Mouse (Mus musculus) ovary, postnatal 14 days (tissue): Measurements from ENCODE around the gene Zfp54.
"Not testable (repeated sequence)": the region's sequence is repeated elsewhere in the genome, so short reads cannot be mapped to it uniquely, and the experiment has no call there.

ENCODE experiments used
- DNase-seq: peaks from one replicate; pipeline ENCODE4 v3.0.0; 2022; ENCODE audit warnings: low spot score

The Zfp54 gene

DNA sequence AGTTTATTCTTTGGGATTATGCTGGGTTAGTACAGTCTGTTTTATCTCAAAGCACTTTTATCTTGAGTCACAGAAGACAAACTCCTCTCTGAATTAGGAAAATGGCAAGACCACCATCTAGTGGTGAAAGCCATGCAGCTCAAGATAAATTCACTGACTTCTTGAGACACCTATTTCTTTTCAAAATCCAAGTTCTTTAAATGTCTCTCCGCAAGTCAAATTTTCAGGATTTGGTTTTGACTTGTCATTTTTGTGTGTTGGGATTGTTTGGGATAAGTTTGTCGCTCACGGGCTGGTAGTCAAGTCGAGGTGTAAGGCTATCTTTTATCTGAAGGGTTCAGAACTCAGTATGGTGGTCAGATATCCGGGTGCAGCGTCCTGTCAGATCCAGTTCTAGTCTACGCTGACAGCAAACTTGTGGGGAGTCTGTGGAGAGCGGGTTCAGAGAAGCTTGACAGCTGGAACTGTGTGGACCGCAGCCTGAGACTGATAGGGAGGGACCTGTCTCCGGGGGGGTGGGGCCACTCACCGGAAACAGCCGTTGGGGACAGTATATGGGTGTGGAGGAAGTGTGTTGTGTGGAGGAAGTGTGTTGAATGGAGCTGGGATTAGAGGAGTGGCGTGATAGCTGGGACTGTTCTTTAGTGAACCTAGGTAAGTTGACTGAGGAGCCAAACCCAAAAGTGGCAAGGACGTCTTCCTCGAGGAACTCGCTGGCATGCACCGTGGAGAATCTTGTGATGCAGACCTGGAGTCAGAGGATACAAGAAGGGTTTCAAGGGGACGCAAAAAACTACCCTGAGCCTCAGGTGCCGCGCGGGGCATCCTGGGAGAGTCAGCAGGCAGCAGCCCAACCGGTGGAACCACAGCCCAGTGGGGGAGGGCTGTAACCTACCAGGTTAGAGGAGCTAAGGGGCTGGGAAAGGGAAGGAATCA lies at the start of gene Zfp54:
Zfp54 (plus strand) TSS at position 564 of the 936 bp plus-strand sequence.
- DNase-seq = peak; percentile 33

DNA sequence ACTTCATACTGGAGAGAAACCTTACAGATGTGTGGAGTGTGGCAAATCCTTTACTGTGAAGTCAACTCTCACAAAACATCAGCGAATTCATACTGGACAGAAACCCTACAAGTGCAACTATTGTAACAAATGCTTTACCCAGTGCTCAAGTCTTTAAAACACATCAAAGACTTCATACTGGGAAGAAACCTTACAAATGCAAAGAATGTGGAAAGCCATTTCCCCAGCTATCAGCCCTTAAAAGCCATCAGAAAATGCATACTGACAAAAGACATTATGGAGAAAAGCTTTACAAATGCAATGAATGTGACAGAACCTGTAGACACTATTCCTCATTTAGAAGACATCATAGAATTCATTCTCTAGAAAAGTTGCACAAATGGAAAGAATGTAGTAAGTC lies 47.7 kb upstream of the Zfp54 start:
- no peak for DNase-seq

DNA sequence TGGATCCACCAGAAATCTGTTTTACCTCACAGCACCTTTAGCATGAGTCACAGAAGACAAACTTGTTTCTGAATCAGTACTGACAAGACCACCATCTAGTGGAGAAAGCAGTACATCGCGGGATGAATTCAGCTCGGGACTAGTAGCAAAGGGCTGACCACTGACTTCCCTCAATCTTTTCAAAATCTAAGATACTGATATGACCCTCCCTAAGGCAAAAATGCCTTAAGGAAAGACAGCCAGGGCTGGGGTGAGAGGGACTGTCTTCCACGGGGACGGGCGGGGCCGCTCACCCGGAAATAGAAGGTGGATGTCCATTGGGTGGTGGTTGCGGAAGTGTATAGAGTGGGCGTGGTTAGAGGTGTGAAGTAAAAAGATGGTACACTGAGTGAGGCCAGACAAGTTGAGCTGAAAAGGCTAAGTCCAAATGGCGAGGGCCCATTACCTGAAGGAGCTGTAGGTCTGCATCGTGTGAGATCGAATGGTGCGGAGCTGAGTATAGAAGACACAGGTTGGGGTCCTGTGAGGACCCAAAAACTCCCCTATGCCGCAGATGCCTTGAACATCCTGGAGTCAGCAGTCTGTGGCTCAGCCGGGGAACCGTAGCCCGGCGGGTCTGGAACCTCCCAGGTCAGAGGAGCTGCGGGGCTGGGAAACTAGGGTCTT lies 39.5 kb upstream of the Zfp54 start, which contains the start of gene Zfp677:
Zfp677 (plus strand) TSS at position 358 of the 666 bp plus-strand sequence.
- peak; percentile 42 for DNase-seq

DNA sequence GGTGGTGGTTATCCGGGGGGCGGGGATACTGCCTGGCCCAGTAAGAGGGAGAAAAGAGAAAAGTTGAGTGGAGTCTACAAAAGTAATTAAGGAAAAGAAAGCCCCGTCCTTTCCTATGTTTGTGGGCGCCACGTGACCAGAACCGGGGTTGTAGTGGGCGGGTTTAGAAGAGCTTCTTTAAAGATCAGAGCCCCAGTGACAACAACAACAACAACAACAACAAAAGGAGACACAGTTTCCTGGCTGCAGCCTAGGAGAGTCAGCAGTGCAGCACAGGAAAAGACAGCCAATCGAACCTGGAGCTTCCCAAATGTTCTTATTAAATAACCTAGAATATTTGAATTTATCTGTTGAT lies 39.0 kb upstream of the Zfp54 start:
- no peak for DNase-seq

DNA sequence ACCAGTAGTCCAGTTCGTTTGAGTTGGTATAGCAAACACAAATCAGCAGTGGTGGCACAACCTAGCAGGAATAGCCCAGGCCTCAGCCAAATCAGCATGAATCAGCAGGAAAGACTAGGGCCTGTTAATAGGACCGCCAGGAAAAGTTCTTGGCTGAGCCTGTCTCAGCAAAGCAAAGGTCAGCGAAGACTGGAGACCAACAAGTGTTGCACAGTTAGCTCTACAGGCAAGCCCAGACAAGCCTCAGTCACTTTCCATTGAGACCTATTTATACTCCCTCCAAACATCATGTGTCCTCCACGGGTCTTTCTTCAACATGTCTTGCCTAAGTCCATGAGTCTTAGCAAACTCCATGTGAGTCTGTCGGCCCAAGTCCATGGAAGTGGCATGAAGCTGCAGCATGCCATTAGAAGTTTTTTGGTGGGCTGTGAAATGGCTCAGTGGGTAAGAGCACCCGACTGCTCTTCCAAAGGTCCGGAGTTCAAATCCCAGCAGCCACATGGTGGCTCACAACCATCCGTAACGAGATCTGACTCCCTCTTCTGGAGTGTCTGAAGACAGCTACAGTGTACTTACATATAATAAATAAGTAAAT lies 15.9 kb downstream of the Zfp54 start:
- not testable (repeated sequence) for DNase-seq

DNA sequence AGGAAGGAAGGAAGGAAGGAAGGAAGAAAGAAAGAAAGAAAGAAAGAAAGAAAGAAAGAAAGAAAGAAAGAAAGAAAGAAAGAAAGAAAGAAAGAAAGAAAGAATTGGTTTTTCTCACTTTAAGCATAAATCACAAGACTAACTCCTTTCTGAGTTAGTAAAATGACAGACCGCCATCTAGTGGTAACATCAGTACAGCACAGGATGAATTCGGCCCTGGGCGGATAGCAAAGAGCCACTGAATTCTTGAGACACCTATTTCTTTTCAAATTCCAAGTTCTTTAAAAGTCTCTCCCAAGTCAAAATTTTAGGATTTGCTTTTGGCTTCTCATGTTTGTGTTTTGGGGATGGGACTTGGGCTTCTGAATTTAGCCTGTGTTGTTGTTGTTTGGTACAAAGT lies 26.6 kb downstream of the Zfp54 start:
- peak; percentile 57 for DNase-seq

DNA sequence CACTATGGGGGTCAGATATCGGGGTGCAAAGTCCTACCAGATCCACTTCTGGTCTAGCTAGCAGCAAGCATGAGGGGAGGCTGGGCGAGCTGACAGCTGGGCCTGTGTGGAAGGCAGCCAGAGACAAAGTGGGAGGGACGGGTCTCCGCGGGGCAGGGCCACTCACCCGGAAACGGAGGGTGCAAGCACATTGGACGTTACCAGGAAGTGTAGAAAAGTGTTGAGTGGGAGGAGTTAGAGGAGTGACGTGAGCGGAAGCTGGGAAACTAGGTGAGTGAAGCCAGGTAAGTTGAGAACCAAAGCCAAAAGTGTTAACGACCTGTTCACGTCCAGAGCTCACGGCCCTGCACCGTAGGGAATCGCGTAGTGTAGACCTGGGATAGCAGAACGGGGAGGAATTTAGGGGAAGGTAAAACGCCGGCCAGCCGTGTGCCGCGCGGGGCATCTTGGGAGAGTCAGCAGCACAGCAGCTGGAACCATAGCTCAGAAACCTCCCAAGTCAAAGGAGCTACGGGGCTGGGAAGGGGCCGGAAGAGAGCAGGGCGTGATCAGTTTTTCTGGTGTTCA lies 27.2 kb downstream of the Zfp54 start, which contains the start of gene Zfp51:
Zfp51 (plus strand) TSS at position 237 of the 567 bp plus-strand sequence.
- DNase-seq = peak; percentile 92

DNA sequence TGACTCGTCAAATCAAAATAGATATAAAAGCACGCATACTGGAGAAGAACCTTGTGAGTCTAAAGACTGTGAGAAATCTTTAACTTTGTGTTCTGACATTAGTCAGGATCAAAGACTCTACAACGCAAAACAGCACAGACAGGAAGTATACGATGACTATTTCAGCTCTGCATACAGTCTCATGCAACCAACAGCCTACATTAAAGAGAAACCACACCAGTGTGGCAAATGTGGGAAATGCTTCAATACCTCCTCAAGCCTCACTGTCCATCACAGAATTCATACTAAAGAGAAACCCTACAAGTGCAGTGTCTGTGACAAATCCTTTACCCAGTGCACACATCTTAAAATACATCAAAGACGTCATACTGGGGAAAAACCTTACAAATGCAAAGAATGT lies 40.5 kb downstream of the Zfp54 start:
- no peak for DNase-seq

DNA sequence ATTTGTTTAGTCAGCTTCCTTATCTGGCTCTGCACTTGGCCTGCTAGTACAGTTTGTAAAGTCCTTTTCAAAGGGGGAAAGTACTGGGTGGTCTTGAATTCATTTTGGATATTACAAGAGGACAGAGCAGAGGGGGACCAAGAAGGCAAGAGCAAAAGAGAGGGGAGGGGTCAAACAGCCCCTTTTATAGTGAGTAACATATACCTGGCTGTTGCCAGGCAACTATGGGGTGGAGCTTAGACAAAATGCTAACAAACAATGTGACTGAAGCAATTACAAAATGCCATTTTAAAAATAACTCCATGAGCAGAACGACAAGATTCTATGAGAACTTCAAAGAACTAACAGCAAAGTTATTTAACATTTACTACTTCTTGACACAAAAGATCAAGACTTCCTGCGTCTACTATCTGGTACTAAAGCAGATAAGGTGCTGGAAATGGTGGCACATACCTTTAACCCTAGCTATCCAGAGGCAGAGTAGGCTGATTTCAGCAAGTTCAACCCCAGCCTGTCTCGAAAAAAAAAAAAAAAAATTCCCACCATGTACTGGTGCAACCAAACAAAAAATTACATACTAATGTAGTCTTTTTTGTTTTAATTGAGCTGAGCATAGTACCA lies 49.1 kb downstream of the Zfp54 start:
- no peak for DNase-seq

DNA sequence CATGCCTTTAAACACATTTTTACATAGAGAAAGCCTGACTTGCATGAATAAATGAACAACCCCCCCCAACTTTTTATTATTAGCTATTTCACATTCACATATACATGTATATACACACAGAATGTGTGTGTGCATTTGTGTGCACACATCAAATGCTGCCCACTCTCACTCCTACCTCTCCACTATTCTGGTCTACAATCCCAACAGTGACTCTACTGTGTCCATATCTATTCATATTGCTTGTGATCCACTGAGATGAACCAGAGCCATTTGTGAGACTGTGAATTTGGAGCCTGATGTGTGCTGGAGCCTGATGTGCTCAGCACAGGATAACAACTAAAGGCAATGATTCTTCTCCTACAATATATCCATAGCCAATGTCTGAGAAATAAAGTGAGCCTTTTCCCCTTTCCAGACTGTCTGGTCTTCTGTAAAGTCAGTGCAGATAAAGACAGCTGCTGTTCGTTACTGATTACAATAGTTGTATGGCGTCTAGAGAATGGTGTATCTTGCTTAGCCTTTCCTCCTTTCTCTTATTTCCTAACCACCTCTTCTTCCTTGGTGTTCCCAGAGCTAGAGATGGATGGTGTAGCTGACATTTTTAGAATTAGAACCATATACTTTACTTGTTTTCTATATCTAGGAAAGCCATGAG lies 49.8 kb downstream of the Zfp54 start:
- no peak for DNase-seq

DNA sequence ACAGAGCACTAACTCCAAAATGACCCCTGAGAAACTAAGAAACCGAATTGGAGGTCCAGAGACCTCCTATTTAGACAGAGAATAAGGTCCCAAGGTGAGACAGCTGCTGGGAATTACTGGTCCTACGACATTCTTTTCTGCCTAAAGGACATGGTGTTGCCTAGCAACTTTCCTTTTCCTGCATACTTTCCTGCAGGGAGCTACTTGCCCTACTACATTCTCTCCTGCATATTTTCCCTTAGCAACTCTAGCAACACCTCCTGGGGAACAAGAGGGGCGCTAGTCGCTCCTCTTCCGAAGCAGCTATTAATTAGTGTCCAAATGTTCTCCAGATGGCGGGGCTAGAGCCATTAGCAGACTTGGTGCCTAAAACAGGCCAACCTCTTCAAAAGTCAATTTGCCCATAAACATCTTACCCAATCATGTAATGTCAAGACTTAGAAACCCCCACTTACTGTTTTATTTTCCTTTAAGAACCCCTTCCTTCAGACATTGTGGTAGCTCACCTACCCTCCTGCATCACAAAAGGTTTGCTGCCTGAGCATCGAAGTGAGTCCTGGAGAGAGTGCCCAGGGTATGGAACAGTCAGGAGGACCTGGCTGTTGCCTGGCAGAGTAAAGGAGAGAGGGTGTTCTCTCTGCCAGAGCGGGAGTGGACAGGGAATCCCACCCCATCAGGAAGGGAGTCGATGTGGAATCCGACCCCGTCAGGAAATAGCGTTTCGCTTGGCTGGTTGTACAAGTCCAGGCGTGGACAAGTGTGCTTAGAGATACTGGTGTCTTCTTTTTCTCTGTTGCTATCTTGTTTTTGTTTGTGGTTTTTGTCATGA lies 50.5 kb downstream of the Zfp54 start:
- DNase-seq = no peak

DNA sequence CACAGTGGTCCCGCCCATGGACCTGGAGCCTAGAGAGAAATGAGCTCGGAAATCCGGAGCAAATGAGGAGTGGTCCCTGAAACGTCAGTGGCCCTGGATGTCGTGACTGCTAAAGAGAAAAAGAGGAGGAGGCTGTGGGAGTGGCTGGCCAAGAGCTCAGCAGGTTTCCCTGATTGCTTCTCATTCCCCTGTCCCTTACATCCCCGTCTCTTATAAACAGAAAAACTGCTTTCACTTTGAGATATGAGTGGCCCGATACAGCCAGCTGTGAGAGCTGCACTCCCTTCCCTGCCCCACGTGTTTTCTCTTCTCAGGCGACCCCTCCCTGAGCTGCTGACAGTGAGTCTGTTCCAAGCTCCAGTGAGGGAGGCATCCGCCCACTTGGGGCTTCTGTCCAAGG lies 51.7 kb downstream of the Zfp54 start:
- not testable (repeated sequence) for DNase-seq

DNA sequence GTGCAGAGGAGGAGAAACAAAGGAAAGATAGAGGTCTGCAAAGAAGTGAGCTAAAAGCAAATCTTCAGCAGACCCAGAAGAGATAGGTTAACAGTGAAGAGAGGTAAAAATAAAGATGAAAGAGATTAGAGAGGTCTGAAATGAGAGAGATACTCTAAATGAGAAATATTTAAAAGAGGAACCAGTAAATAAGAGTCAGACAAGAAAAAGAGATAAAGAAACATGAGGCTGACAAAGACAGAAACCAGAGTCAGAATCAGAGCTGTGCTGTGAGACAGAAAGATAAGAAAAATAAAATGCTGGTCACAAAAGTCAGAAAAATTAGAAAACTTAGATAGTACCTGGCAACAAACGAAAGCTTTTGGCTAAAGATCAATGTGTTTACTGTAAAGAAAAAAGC lies 52.3 kb downstream of the Zfp54 start:
- DNase-seq = not testable (repeated sequence)

DNA sequence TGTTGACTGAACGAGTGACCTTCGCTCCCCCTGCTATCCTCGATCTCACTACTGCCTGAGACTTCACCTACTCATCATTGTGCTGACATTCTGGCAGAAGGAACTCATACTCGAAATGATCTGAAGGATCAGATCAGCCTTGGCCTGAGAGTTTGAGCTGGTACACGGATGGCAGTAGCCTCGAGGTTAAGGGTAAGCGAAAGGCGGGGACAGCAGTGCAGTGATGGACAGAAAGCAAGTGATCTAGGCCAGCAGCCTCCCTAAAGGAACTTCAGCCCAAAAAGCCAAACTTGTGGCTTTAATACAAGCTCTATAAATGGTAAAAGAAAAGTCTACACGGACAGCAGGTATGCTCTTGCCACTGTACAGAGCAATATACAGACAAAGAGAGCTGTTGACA lies 53.3 kb downstream of the Zfp54 start:
- not testable (repeated sequence) for DNase-seq

DNA sequence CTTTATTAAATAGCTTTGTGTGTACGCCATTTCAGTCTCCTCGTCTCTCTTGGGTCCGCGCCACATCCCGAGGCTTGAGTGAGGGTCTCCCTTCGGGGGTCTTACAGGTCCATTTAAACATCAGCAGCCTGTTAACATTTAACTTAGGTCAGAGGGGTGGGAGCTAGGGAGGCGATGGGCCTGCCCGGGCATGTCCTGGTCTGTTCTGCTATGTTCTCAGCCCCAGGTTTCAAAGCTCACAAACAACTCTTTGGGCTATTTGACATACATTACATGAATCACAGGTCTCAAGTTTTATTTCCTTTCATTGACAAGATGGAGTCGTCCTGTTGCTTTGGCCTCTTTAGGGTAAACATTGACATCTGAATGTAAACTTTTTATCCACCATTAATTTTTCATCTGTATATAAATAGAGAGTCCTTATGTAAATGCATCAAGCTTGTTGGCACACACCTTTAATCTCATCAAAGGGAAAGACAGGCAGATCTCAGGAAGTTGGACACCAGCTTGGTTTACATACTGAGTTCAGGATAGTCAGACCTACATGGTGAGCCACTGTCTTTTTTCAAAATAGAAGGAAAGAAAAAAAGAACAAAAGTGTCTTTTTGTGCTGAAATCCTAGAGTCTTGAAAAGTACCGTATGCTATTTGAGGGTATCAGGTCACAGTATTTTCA lies 55.2 kb downstream of the Zfp54 start:
- DNase-seq = not testable (repeated sequence)
